15 mouse cellular contexts compared by ENCODE assay signal in genomic region chr4:86391176-86391575, GRCm38 (mm10).
"Had no signal": no experiment of that assay in that cellular context is flagged by ENCODE, and none has a peak within 500 bp of the region (broad histone marks: within the 10 kb centered on the region; RNA-seq: fewer than 3 reads in every experiment).

No protein-coding gene starts in this region.

- H3K9me3 ChIP-seq: limb, embryonic 10.5 days; liver, embryonic 15.5 days; midbrain, embryonic 15.5 days; neural tube, embryonic 12.5 days; stomach, embryonic 15.5 days had no signal

- H3K4me1 ChIP-seq: liver, embryonic 15.5 days; megakaryocyte, embryonic 14.5 days; midbrain, embryonic 15.5 days; neural tube, embryonic 12.5 days; stomach, embryonic 15.5 days had no signal

- H3K36me3 ChIP-seq: limb, embryonic 10.5 days; liver, embryonic 15.5 days; midbrain, embryonic 15.5 days; neural tube, embryonic 12.5 days; stomach, embryonic 15.5 days had no signal

- H3K4me2 ChIP-seq: liver, embryonic 11.5 days; liver, embryonic 15.5 days; midbrain, embryonic 11.5 days; midbrain, embryonic 15.5 days; neural tube, embryonic 12.5 days; stomach, embryonic 15.5 days had no signal

- DNase-seq: kidney, postnatal 25 days; lung, adult 2 months; lung, postnatal 4 days; thymus, adult 2 months; thymus, postnatal 36 days had no signal

- H3K27me3 ChIP-seq: liver, embryonic 15.5 days; megakaryocyte, embryonic 14.5 days; midbrain, embryonic 15.5 days; neural tube, embryonic 12.5 days; stomach, embryonic 15.5 days had no signal

- H3K27ac ChIP-seq: left cerebral cortex, adult 2 months; limb, embryonic 10.5 days; liver, embryonic 15.5 days; midbrain, embryonic 15.5 days; neural tube, embryonic 12.5 days; stomach, embryonic 15.5 days had no signal

- H3K9ac ChIP-seq: liver, embryonic 15.5 days; midbrain, embryonic 15.5 days; neural tube, embryonic 12.5 days; stomach, embryonic 15.5 days had no signal

- H3K4me3 ChIP-seq: left cerebral cortex, adult 2 months; limb, embryonic 10.5 days; liver, embryonic 15.5 days; megakaryocyte, embryonic 14.5 days; midbrain, embryonic 15.5 days; neural tube, embryonic 12.5 days; stomach, embryonic 15.5 days had no signal

- ATAC-seq: lung, postnatal 0 days; midbrain, embryonic 15.5 days had no signal
